Mouse (Mus musculus) heart, postnatal 4 days (tissue): ENCODE results near the gene Bnipl. TPM values are rescaled to one million over a fixed set of nuclear protein-coding genes. Genes with fewer than 3 reads are reported as not detected.

Experiments used
- DNase-seq: peaks from one replicate; pipeline ENCODE4 v3.0.0; 2021
- total RNA-seq, 2 experiments: library from RNA; stranded (reverse); gene quantifications; 2 replicates each; pipeline ENCODE4 v1.2.3; 2021

Bnipl gene
- total RNA-seq, 2 experiments from 2014 or later, result not detected

DNA sequence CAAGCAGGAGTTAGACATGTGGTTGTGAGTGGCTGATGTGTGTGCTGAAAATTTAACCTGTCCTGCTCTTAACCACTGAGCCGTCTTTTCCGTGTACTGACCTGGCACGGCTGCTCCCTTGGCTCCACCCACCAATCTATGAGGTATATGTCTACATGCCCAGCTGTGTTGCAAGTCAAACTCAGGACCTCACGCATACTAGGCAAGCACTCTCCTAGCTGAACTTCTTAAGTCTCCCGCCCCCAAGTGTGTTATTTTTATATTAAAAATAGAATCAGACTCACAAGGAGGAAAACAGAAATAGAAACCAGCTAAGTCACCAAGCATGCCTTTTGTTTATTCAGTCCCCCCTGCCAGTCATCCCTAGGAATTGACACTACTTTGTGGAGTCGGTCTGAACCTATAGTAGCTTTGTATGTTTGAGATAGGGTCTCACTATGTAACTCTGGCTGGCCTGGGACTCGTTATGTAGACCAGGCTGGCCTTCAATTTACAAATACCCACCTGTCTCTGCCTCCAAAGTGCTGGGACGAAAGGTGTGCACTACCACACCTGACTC is 13.4 kb downstream of the Bnipl start:
- no peak for DNase-seq

DNA sequence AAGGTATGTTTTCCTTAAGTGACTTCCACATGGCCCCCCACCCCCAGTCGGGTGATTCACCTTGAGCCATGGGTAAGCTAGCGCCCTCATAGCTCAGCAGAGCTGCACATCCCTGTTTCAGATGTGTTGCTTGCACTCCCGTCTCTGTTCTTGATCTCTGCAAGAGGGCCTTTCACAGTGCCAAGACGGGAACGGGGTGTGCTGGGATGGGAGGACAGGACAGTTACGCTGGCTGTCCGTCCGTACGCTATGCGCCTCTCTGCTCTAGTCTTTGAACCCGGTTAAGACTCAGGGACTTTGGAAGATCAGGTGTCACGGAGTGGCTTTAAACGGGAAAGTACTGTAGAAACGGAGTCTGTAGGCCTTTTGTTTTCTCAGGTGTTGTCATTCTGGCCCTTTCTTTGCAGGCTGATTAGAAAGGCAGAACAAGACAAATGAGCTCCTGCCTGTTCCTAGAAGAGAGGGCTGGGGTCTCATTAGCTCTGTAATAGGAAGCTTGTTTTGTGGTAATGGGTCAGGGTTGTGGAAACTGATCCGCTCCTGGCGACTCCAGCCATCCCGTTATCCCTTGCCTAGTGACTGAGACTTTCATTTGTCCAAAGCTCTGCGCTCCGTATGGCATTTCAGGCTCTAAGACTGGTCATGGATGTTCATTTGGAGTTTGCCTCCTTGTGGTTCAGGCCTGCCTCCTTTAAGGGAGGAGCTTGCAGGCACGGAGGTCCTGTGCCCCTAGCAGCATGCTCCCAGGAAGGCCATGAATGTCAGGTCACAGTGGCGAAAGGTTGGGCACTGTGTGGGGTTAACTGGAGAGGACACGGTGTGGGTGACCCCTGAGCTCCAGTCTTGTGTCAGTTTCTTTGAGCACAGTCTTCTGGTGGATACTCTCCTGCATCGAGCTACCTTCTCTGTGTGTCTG is 15.3 kb downstream of the Bnipl start:
- no peak for DNase-seq

DNA sequence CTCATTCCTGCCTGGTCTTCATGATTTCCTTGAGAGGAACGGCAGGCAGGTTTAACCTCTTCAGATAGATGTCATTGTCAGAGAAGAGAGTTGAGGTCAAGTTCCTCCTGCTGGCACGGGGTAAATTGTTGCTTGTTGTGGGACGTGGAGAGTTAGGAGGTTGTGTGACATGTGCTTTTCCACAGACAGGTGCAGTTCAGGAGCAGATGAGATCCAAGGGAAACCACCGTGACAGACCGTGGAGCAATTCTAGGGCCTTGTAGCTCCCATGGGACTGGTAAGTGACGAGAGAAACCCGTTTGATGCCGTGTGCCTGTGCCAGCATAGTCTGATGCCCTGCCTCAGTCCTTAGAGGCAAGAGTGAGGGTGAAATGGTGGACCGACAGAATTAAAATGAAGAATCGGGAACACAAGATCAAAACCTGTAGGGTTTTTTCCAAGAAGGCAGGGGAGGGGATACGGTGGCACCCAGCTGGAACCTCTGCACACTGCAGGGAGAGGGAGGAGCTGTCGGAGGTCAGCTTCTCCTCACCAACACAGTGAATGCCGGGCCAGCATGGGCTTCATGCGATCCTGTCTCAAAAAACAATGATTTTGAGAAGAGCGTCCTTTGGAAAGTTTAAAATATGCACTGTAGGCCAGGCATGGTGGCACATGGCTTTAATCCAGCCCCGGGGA is 17.6 kb downstream of the Bnipl start:
- no peak for DNase-seq

DNA sequence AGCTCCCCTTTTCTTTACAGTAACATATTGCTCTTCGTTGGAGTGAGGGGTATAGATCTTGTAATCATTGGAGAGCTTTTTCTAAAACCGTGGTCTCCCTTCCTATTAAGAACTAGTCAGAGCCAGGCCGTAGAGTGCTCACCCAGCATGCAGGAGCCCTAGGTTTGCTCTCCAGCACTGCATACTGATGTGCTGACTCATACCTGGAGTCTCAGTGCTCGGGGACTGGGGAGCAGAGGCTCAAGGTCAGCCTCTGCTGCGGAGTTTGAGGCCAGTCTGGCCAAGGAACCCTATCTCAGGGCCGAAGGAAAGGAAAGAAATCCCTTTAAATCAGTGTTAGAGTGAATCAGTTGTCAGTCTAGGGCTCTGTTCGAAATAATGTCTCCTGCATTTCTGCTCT is 18.2 kb downstream of the Bnipl start:
- no peak for DNase-seq

DNA sequence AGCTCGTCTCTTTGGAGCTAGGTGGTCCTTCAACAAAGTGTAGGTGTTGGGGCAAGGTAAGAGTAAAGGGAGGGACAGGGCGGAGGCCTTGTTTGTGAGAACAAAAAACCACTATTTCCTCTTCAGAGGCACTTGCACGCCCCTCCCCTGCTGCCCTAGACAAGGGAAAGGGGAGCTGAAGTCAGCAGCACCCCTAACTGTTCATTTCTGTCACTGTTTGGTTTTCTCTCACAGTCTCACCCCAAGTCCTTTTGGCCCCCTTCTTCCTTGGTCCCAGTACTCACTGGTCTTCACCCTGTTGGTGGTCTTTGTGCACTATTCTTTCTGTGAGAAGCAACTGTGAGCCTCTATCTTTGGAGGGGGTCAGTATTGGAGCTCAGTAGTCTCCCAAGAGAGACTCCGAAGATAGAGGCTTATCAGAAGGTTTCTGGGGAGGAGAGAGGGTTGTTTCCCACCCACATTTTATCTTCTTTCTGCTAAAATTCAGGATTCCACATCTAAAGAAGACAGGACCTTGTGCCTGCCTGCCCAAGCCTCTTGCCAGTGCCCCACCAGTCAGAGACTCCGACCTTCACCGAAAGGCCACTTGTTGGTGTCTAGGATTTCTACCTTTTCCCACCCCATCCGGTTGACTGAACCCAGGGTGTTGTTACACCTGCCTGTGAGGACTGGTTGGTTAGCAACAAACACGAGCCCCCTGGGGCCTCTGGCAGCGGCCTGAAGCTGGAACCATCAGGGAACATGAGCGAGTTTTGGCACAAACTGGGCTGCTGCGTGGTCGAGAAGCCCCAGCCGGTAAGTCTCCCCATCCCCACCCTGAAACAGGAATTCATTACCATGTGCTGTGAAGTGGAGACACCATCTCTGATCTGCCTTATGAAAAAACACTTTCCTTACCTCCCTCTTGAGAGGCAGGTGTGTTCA is 19.4 kb downstream of the Bnipl start, which contains the start of gene Mllt11:
Gene Mllt11 (minus strand): TSS at position 874 of the 924 bp plus-strand sequence.
- DNase-seq, result no peak

DNA sequence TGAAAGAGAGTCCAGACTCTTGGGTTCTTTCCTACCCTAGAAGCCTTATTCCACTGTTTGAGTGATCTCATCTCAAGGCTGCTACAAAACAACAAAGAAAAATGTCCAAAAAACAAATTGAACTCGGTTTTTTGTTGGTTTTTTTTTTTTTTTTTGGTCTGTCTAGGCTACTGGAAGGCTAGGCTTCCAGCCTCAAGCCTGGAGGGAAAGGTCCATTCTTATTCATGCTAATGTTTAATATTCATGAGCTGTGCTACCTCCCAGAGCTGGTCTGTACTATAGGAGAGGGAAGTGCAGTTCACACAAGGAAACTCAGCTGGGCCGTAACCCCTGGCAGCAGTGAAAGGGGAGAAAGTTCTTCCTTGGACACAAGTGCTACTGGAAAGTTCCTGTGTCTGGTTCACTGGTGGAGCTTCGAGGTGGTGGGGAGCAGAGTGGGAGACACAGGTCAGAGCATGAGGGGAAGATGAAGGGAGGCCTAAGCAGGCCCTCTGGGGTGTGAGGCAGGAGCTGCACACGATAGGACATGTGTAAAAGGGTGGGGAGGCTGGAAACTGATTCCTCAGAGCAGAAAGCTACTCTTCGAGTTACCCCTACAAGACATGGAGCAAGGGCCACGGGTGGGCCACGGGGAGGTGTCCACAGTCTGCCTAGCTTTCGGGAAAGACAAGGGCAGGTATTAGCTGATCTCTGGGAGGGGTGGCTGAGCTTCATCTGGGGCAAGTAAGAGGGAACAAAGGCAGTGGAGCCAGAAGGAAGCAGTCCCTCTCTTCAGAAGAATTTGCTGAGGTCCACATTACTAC is 20.3 kb downstream of the Bnipl start:
- DNase-seq, result no peak

DNA sequence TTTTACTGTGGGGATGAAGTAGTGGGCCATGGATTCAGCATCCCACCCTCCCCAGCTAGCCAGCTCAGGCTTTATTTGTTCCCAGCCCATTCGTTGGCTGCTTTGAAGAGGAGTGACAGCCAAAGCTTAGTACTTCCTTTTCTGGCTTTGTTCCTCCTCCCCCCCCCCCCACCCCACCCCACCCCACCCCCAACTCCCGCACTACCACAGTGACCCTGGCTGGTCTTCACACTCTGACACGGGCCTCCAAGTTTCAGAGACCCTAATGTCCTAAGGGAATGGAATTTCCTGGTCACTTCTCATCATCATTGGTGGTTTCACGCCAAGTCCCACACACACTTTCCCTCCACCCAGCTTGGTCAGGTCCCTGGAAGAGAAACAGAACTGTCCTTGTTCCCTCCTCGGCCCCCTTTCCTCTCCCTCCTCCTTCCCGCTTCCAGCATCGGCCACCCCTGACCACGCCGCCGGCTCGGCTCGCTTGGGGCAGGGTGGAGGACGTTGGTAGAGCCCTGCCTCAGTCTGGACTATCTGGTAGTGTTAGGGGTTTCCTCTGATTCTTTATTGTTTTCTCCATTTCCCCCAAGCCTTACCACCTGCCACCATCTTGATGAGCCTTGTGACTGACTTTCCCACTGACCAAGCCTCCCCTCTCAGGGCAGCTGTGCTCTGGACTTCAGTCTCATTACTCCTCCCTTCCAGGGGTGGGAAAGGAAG is 21.1 kb downstream of the Bnipl start:
- peak; percentile 67 for DNase-seq

DNA sequence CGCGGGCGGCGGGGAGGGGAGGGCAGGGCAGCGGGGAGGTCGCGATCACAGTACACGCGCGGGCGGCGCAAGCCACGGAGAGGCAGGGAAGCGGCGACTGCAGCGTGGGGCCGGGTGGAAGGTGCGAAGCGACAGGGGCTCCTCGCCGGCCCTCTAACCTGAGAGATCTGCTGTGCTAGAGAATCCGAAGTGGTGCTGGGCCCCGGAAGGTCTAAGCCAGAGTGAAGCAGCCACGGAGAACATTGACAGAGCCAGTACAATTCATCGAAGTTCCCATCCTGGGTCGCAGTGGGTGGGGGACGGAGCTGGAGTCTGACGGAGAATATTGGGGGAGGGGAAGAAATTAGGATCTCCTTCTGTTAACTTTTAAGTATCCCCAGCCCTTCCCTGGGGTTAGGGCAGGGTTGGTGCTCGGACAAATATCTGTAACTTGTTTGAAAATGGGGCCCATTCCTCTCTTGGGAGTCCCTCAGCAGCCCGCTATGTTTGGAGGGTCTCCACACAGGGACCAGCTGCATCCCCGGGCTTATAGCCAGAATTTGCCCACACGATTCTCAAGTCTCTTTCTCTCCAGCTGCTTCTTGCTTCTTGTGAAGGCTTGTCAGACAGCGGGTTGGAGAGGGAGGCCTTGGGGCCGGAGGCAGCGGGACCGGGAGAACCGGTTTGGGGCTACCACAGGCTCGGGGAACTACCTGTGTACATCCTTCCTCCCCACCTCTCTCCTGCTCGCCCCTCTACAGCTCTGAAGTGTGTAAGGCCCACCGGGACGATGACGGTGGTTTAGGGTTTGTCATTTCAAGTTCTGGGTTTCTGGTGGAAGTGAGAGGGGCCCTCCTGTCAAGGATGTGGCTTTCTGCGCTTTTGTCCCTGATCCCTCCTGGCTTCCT is 21.9 kb downstream of the Bnipl start:
- DNase-seq, result peak; percentile 42

DNA sequence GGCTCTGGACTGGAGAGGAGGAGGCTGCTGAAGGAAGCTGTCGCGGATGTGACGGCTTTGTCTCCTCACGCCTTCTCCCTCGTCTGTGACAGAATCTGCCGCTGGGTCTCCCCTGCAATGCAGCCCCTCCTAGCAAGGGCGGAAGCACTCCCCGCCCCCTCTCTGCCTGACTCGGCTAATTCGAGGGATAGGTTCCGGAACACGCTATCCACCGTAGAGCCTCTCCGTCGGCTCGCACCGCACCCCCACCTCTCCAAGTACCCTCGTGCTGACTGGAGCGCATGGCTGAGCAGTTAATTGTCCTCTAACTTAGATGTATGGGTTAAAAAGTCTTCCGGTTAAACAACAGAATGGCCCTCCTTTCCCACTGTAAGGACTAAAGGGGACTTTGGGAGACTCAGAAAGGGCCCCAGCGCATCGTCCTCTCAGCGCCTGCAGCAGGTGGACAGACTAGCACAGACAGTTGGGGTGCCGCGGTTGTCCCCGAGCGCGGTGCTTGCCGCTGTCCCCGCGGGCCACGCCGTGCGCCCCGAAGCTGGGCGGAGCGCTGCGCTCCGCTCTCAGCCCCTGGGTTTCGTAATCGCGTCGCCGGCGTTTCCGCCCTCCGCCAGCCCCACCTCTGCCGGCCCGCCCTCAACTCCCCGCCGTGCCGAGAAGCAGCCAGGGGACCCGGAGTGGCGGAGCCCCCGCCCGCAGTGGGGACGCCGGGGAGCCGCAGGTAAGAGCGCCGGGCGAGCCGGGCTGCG is 22.7 kb downstream of the Bnipl start, which contains the start of gene Cdc42se1:
Gene Cdc42se1 (plus strand): TSS at position 585 of the 746 bp plus-strand sequence.
- peak; percentile 88 for DNase-seq

DNA sequence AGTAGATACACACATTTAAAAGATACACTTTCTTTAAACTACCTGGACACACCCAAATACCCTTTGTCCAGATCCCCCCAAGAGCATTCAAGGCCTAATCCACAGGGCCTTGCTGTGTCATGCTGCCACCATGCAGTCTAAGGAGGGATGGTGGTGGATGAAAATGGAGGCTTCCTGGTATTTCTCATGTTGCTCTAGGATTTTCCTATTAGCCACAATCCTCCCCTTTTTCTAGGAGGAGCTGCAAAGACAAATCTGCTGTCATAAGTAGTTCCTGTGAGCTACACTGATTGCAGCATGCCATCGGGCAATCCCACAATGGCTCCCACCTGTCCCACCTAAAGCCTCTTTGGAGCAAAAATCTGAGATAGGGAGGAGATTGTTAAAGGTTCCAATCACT is 23.8 kb downstream of the Bnipl start:
- no peak for DNase-seq

DNA sequence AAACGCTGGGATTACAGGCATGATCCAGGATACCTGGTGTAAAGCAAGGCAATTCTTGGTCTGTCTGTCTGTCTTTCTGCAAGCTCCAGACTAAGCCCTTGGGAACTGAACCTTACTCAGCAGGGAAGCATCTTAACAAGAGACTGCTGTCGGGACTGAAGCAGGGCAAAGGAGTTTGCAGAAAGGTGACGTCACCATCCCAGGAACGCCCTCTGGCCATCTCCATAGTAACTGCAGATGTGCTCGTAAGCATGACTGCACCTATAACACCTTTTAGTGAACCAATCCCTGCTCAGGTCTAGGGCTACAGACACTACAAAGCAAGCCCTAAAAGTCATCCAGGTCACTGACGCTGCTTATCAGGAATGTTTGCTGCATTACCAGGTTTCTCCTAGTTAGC is 26.7 kb downstream of the Bnipl start:
- DNase-seq, result no peak

DNA sequence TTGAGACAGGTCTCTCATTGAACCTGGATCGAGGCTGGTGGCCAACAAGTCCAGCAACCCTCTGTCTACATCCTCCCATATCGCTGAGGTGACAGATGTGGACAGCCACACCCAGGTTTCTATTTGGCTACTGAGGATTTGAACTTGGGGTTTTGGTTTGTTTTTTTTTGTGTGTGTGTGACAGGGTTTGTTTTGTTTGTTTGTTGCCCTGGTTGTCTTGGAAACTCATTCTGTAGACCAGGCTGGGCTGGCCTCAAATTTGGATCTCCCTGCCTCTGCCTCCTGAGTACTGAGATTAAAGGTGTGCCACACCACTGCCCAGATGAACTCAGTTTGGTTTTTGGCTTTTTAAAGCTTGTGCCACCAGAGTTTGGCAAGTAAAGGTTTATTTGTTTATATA is 28.0 kb downstream of the Bnipl start:
- DNase-seq, result no peak

DNA sequence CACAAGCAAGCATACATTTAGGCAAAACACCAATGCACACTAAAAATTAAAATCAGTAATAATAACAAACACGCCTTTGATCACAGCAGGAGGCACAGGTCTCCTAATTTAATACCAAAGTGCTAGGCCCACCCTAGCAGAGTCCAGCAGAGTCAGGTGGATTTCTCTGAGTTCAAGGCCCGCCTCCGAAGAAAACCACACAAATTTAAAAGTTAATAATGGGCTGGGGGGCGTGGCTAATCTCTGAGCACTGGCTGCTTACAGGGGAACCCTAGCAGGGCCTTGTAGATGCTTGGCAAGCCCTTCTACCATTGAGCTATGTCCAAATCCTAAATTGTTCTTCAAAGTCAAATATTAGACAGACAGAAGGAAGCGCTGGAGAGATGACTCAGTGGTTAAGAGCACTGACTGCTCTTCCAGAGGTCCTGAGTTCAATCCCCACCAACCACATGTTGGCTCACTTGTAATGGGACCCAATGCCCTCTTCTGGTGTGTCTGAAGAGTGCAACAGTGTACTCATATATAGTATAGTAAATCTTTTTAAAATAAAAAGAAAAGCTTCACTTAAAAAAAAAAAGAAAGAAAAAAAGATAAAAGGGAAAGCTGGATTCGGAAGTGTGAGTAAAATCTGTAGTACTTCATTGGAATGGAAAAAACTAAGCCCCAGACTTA is 32.4 kb downstream of the Bnipl start:
- DNase-seq, result no peak

DNA sequence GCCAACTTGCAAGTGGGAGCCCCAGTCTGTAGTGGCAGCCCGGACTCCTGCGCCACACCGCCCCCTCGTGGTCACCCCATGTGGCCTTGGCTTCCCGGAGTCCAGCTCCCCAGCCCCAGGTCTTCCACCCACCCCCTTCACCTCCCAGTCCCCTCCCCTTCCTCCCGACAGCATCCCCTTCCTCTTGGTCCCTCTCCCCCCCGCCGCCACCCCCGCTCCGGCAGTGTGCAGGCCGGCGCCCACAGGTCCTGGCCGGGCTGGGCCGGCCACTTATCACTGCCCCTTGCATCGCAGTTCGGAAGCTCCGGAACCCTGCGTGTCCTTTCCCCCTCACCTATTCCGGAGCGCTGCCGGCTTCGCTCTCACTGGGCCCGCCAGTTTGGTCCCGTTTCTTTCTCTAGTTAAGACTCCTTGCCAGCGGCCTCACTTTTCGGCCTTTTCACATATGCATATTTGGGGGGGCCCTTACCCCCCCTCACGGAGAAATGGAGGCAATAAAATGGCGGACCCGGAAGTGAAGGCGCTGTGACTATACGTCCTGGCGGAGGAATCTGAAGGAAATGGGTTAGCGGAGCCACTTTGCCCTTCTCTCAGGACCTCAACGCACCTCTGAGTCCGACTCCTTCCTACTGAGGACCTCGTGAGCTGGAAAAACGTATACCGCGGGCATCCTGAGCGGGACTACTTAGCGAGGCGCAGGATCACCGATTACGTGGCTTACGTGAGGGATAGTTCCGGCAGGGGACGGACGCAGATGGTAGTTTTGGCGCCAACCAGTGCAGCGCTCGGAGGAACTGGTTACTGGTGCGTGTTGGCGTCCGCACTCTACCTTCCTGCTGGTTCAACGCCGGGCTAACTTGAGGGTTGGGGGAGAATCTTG is 33.5 kb downstream of the Bnipl start, which contains the start of gene Gabpb2:
Gene Gabpb2 (minus strand): TSS at position 662 of the 880 bp plus-strand sequence.
- DNase-seq, result peak; percentile 99

DNA sequence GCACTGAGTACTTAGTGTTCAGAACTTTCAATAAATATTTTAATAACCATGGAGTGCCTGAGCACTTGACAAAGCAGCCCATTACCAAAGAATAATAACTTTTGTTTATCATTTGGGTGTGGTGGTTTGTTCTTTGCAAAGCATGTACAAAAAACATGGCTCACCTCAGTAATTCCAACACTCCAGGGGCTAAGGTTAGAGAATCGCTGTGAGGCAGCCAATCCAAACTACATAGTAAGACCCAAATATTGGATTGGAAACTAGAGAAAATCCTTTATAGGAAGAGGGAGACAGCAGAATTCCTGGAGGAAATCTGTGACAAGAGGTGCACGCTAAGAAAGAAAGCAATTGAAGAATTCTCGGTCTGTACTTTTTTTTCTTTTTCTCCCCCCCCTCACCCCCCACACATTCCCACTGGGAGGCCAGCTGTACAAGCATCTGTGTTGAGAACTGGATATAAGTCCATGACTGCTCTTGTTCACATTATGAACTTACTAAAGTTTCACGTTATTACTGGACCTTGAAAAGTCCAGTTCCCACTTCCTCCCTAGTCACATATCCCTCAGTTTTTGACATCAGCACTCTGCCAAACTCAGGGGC is 34.2 kb downstream of the Bnipl start:
- DNase-seq, result no peak

DNA sequence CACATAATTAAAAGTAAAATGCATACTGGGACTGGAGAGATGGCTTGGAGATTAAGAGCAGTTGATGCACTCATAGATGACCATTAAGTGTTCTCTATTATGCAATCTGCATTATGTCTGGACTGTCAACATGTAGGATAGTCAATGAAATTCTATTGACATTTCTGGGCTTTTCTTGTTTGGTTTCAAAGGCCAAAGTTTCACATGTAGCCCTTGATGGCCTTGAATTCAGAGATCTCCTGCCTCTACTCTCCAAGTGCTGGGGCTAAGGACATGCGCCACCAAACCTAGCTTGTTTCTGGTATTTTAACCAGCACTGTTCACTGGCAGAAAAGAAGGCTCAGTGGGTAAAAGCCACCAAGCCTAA is 37.4 kb downstream of the Bnipl start:
- DNase-seq, result no peak
